Mouse (Mus musculus): ENCODE results near the gene Krt10. TPM values are rescaled to one million over a fixed set of nuclear protein-coding genes. Genes with fewer than 3 reads are reported as not detected.

Gene Krt10
- total and polyA plus RNA-seq, 2 experiments from 2014 or later, result 0.84 to 22.6 TPM

GRCm38 (mm10) chr11:99417819-99418218, 28.7 kb upstream of the Krt10 start:
- Histone ChIP-seq H3K4me3 (ENCODE audit: low read depth, low read length) (no peak overlapping the region), H3K4me1 (ENCODE audit: control insufficient read depth, insufficient read depth) (no peaks in the 10 kb centered on the region), H3K4me2 (ENCODE audit: low read depth, low read length) (no peak overlapping the region), H3K27ac (ENCODE audit: low read depth) (no peak overlapping the region), H3K9ac (replicated peaks; ENCODE audit: low read depth, low read length) (no peak overlapping the region), H3K36me3 (replicated peaks; ENCODE audit: control insufficient read depth, insufficient read depth, low read length) (no peaks in the 10 kb centered on the region), H3K9me3 (replicated peaks; ENCODE audit: control insufficient read depth, low read length) (no peaks in the 10 kb centered on the region), H3K27me3 (ENCODE audit: control insufficient read depth, insufficient read depth, low read length) (peaks cover 8% of the 10 kb centered on the region; the same call in 1 of the 2 replicates)
- no peak for ATAC-seq (ENCODE audit: insufficient read depth, low read depth)
- no peak for TF ChIP-seq EP300 (IDR thresholded peaks at IDR 0.05; ENCODE audit: low read depth)
- no peak for TF ChIP-seq CTCF (IDR thresholded peaks at IDR 0.05; ENCODE audit: low read depth)
- DNase-seq (ENCODE audit: low spot score), result no peak
- WGBS, result 65% methylated on average over 16 of the region's 16 CpGs

GRCm38 (mm10) chr11:99416902-99417301, 27.7 kb upstream of the Krt10 start:
- TF ChIP-seq EP300 (IDR thresholded peaks at IDR 0.05; ENCODE audit: low read depth) (no peak), CTCF (IDR thresholded peaks at IDR 0.05; ENCODE audit: low read depth) (no peak)
- H3K4me2 ChIP-seq (ENCODE audit: low read depth, low read length), result no peak overlapping the region
- no peaks in the 10 kb centered on the region for H3K36me3 ChIP-seq (replicated peaks; ENCODE audit: control insufficient read depth, insufficient read depth, low read length)
- no peak for ATAC-seq (ENCODE audit: insufficient read depth, low read depth)
- DNase-seq (ENCODE audit: low spot score), result no peak
- peaks cover 6% of the 10 kb centered on the region; the same call in 1 of the 2 replicates for H3K27me3 ChIP-seq (ENCODE audit: control insufficient read depth, insufficient read depth, low read length)
- no peak overlapping the region for H3K27ac ChIP-seq (ENCODE audit: low read depth)
- 74% methylated on average over 13 of the region's 13 CpGs for WGBS
- no peaks in the 10 kb centered on the region for H3K4me1 ChIP-seq (ENCODE audit: control insufficient read depth, insufficient read depth)
- no peaks in the 10 kb centered on the region for H3K9me3 ChIP-seq (replicated peaks; ENCODE audit: control insufficient read depth, low read length)
- H3K4me3 ChIP-seq (ENCODE audit: low read depth, low read length), result no peak overlapping the region
- no peak overlapping the region for H3K9ac ChIP-seq (replicated peaks; ENCODE audit: low read depth, low read length)

DNA sequence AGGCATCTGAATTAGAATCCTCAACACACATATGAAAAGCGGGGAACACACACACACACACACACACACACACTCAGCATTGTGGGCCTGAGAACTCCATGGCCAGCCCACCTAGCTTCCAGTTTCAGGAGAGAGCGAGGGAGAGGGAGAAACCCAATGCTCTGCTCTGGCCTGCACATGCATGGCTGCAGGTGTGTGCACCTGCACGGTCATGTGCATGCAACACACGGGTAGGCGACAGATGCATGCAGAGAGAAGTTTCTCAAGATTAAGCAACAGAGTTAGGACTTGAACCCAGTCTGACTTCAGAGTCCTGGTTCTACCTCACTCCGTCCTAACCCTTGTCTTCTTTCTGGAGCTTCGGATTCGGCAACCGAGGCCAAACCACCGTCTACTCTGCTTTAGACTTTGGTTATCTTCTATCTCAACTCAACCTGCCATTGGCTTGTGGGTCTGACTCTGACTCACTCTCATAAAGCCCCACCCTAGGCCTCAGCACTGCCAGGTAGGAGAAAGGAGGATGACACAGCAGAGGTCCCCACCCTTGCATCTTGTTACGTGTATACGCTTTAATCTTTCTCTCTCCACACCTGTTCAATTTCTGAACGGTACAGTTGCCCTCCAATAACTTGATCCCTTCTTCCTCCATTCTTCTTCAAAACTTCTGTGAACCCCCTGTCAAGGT, 25.4 kb upstream of the Krt10 start:
- 84% methylated on average over 13 of the region's 13 CpGs for WGBS
- Histone ChIP-seq H3K27ac (ENCODE audit: low read depth) (no peak overlapping the region), H3K4me1 (ENCODE audit: control insufficient read depth, insufficient read depth) (no peaks in the 10 kb centered on the region), H3K36me3 (replicated peaks; ENCODE audit: control insufficient read depth, insufficient read depth, low read length) (no peaks in the 10 kb centered on the region), H3K9me3 (replicated peaks; ENCODE audit: control insufficient read depth, low read length) (no peaks in the 10 kb centered on the region), H3K27me3 (ENCODE audit: control insufficient read depth, insufficient read depth, low read length) (0 out of 2 replicates have a peak, but pooled peaks cover 3% of the 10 kb centered on the region), H3K4me2 (ENCODE audit: low read depth, low read length) (no peak overlapping the region), H3K9ac (replicated peaks; ENCODE audit: low read depth, low read length) (no peak overlapping the region), H3K4me3 (ENCODE audit: low read depth, low read length) (no peak overlapping the region)
- DNase-seq (ENCODE audit: low spot score), result no peak
- TF ChIP-seq EP300 (IDR thresholded peaks at IDR 0.05; ENCODE audit: low read depth) (no peak), CTCF (IDR thresholded peaks at IDR 0.05; ENCODE audit: low read depth) (no peak)
- ATAC-seq (ENCODE audit: insufficient read depth, low read depth), result no peak

DNA sequence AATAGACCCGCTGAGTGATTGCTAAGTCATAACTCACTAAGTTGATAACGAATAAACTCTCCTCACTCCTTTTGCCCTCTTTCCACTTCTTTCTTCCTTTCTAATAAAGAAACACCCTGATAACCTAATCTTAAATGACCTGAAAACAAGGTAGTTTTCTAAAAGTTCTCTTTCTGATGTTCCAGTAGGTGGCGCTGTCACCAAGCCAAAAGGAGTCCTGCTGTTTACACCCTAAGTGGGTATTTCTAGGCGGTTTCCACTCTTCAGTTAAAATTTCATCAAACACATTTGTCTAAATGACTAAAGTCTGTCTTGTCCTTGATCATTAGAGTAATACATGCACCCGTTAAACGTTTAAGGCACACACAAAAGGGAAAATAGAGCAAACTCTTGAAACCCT, 24.1 kb upstream of the Krt10 start:
- DNase-seq (ENCODE audit: low spot score) (peak; percentile 28), ATAC-seq (ENCODE audit: insufficient read depth, low read depth) (no peak)
- H3K36me3 ChIP-seq (replicated peaks; ENCODE audit: control insufficient read depth, insufficient read depth, low read length), result no peaks in the 10 kb centered on the region
- no peaks in the 10 kb centered on the region for H3K9me3 ChIP-seq (replicated peaks; ENCODE audit: control insufficient read depth, low read length)
- no peak overlapping the region for H3K4me2 ChIP-seq (ENCODE audit: low read depth, low read length)
- WGBS, result 20% methylated on average over 6 of the region's 6 CpGs
- 0 out of 2 replicates have a peak, but pooled peaks cover 3% of the 10 kb centered on the region for H3K27me3 ChIP-seq (ENCODE audit: control insufficient read depth, insufficient read depth, low read length)
- TF ChIP-seq CTCF (IDR thresholded peaks at IDR 0.05; ENCODE audit: low read depth) (peak; percentile 64), EP300 (IDR thresholded peaks at IDR 0.05; ENCODE audit: low read depth) (no peak)
- no peak overlapping the region for H3K27ac ChIP-seq (ENCODE audit: low read depth)
- no peak overlapping the region for H3K9ac ChIP-seq (replicated peaks; ENCODE audit: low read depth, low read length)
- H3K4me1 ChIP-seq (ENCODE audit: control insufficient read depth, insufficient read depth), result no peaks in the 10 kb centered on the region
- H3K4me3 ChIP-seq (ENCODE audit: low read depth, low read length), result no peak overlapping the region

DNA sequence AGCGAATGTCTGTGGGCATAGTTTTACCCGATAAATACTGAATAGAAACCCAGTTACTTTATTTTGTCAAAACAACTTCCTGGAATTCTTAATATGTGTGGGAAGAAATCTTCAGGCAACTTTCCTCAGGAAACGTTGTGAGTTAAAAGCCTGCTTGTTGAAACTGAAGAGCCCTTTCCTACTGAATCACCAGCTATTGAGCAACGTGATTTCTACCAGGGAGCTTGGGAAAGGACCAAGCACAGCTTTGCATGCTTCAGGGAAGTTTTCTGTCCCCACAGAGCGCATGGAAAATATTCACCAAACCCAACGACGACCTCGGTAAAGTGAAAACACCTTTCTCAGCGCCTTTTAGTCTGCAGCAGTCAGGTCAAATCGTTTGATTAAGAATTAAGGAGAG, 17.0 kb upstream of the Krt10 start:
- no peak overlapping the region for H3K4me2 ChIP-seq (ENCODE audit: low read depth, low read length)
- no peaks in the 10 kb centered on the region for H3K9me3 ChIP-seq (replicated peaks; ENCODE audit: control insufficient read depth, low read length)
- H3K27ac ChIP-seq (ENCODE audit: low read depth), result no peak overlapping the region
- H3K27me3 ChIP-seq (ENCODE audit: control insufficient read depth, insufficient read depth, low read length), result peaks cover 3% of the 10 kb centered on the region; the same call in 1 of the 2 replicates
- TF ChIP-seq CTCF (IDR thresholded peaks at IDR 0.05; ENCODE audit: low read depth) (no peak), EP300 (IDR thresholded peaks at IDR 0.05; ENCODE audit: low read depth) (no peak)
- no peaks in the 10 kb centered on the region for H3K4me1 ChIP-seq (ENCODE audit: control insufficient read depth, insufficient read depth)
- ATAC-seq (ENCODE audit: insufficient read depth, low read depth), result no peak
- H3K36me3 ChIP-seq (replicated peaks; ENCODE audit: control insufficient read depth, insufficient read depth, low read length), result no peaks in the 10 kb centered on the region
- H3K4me3 ChIP-seq (ENCODE audit: low read depth, low read length), result no peak overlapping the region
- no peak for DNase-seq (ENCODE audit: low spot score)
- 63% methylated on average over 10 of the region's 10 CpGs for WGBS
- no peak overlapping the region for H3K9ac ChIP-seq (replicated peaks; ENCODE audit: low read depth, low read length)
